Mouse (Mus musculus) urinary bladder, adult 2 months (tissue): Measurements from ENCODE around the gene Bcl2l1. TPM values are rescaled to one million over a fixed set of nuclear protein-coding genes. Genes with fewer than 3 reads are reported as not detected.

Source experiments
- DNase-seq: peaks from one replicate; pipeline ENCODE4 v3.0.0; 2022; ENCODE audit warnings: low spot score
- polyA plus RNA-seq: library from polyadenylated mRNA; depleted of rRNA; stranded (reverse); fragments of >200 nt; gene quantifications from 2 replicates; pipeline ENCODE4 v1.2.3, GENCODE M21; 2012

Bcl2l1 gene
- polyA plus RNA-seq, 1 experiment: 88.6 TPM

DNA sequence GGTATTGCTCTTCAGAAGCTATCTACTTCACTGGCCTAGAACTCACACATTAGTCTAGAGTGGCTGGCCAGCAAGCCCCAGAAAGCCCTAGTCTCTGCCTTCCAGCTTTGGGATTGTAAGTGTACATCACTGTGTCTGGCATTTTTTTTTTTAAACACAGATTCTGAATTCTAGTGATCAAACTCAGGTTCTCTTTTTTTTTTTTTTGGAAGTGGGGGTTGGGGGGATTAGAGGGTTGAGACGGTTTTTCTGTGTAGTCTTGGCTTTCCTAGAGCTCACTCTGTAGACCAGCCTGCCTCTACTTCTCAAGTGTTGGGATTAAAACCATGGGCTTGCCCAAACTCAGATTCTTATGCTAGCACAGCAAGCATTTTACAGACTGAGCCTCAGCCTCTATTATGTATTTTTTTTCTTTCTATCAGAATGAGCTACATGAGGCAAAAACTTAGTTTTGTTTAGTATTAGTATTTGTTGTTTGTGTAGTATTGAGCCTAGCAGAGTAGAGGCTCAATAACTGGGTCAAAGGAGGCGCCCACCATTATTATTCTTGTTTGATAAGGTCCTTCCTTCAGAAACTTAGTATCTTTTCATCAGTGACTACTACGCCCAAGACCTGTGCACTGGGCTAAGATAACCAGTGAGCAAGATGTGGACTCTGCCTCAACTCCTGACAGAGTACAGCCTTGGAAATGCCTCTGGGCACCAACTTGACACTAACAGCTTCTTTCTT is 6.9 kb downstream of the Bcl2l1 start:
- DNase-seq: no peak

DNA sequence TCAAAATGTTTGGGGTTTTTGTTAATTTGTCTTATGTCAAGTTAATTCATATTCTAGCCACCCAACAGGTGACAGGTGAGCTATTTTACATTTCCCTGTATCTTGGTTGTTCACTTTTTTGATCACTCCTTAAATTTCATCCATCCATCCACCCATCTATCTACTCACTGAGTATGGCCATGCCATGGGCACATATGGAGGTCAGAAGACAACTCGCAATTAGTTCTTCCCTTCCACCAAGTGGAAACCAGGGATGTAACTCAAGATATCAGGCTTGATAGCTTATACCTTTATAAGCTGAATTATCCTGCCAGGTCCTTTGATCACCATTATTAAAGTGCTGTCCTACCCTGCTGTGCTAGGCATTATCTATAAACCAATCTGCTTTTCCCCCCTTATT is 7.8 kb downstream of the Bcl2l1 start:
- no peak for DNase-seq

DNA sequence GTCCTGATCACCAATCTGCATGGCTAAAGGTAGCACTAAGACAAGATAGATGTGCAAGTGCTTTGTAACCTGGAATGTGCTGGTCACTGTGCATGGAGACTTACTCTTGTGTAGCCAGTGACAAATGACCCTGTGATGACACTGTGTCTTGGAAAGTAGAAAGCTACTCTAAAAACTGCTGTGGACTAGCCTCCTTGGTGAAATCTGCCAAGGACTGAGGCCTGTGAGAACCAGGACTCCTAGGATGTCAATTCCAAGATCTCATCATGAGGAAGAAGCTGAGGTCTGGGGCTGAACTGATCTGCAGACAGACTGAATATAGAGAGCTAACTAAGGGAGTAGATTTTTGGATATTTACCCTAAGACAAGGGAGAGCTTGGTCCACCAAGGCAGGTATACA is 10.0 kb downstream of the Bcl2l1 start:
- DNase-seq: no peak

- no peak for DNase-seq
These were observed 10.5 kb downstream of the Bcl2l1 start for GRCm38 (mm10) chr2:152821023-152821422.

GRCm38 (mm10) chr2:152820369-152820768 is 11.2 kb downstream of the Bcl2l1 start:
- no peak for DNase-seq

DNA sequence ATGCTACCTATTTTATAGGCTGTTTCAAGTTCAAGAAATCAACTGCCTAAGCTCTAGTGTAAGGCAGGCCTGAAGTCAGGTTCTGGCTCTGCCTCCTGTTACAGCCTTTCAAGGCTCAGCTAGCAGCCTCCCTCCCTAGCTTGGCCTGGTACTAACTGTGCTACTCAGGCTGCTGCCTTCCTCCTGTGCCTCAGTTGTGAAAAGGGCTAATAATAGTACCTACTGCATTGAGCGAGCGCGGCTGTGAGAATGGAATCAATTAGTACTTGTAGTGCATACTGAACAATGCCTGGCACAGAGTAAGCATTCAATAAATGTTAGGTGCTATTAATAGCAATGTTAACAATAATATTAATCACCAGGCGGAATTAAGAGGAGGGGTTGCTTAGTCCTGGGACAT is 11.6 kb downstream of the Bcl2l1 start:
- DNase-seq: no peak

DNA sequence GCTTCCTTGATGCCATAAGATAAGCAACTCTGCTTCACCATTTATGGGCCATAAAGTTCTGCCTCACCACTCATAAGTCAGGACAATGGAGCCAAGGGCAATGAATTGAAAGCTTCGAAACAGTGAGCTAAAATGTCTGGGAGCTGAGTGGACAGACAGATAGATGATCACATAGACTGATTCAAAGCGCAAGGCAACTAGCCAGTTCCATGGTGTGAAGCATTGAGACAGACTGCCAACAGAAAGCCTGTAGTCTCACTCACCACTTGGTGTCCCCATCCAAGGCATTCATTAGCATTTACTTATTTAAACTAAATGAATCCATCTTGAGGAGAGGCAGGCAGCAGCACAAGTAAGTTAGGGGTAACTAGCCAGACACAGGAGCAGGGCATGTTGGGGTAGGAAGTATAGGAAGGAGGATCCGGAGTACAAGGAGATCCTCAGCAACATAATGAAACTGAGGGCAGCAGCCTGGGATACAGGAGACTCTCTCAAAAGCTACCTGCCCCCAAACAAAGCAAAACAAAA is 12.4 kb downstream of the Bcl2l1 start:
- DNase-seq: no peak

GRCm38 (mm10) chr2:152818679-152819078 is 12.8 kb downstream of the Bcl2l1 start:
- DNase-seq: no peak

DNA sequence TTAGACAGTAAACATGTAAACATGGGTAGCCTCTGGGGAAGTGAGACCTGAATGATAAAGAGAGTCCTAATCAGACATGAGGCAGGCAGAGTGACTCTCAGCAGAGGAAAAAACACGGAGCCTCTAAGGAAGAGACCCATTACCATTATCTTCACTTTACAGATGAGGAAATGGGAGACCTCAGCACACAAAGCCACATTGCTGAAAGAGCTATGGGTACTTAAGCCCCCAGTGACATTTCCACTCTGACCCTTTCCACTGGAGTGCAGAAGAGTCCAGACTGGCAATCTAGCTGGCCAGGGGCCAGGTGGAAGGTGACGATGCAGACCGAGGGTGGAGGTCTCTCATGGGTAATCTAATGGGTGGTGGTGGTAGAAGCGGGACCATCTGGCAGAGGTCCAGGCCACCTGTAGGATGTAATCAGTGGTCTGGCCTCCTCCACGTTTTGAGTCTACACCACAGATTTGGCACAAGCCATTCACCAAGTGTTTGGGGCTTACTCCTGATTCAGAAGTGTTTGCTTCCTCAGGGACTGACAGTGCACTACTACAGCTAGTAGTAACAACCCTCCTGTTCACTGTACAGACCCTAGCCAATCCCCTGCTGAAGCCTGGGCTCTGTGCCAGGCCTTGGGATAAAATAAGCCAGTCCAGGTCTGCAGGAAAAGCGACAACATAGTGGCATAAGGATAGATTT is 13.8 kb downstream of the Bcl2l1 start:
- DNase-seq: no peak

- no peak for DNase-seq
These were observed 14.7 kb downstream of the Bcl2l1 start for GRCm38 (mm10) chr2:152816657-152817348.

DNA sequence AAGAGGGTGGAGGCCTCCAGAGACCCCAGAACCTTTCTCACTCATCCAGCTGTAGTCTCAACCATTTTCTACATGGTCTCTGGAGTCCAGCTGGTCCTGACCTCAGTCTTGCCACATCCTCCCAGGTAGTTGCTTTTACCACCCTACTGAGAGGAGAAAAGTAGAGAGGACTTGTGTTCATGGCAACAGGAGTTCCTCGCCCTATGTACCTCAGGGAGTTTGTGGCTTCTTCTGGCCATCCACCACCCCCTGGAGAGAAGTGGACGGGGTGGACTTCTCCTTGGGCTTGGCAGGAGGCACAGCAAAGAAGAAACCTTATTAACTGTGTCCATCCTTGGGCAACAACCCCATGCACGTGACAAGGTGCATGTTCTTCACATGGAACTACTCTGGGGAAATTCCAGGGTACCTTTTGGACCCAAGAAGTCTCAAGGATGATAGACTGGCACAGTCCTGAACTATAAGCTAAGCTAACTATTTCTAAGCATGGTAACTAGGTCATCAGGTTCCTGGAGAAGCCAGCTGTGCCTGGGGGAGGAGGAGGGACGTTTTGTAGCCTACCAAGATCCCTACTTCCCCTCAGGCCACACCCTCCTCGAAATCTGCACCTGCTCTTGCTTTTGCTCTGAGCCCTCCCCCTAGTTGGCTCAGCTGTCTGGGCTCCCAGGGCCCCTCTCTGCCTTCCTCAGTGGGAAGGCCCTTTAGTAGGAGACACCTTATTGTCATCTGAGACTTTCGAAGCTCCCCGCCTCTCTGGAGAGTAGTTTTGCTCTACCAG is 15.5 kb downstream of the Bcl2l1 start:
- DNase-seq: no peak

DNA sequence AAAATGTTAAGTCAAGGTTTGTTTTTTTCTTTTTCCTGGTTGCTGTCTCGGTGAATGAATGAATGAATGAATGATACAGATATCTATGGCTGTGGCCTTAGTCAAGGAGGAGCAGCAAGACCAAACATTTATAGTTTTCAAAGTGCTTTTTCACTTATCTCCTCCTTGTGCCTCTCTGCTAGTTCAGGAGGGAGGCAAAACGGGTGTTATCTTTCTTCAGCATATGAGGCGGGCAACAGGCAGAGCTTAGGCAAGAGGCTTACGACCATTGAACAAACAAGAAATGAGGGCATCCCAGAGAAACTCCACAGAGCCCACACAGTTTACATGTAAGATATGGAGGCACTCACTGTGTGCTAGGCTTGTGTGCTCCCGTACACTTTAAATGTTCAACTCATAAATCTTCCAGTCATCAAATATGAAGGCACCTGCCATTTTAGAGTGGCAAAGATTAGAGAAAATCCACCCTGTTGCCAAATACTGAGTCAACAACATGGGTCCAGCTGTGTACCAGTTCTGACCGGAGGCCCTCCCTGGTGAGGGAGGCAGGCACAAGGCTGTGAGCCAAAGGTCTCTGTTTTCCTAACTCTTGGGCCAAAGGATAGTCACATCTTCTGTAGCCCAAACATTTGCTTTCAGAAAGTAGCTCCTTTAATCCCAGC is 17.2 kb downstream of the Bcl2l1 start:
- no peak for DNase-seq

DNA sequence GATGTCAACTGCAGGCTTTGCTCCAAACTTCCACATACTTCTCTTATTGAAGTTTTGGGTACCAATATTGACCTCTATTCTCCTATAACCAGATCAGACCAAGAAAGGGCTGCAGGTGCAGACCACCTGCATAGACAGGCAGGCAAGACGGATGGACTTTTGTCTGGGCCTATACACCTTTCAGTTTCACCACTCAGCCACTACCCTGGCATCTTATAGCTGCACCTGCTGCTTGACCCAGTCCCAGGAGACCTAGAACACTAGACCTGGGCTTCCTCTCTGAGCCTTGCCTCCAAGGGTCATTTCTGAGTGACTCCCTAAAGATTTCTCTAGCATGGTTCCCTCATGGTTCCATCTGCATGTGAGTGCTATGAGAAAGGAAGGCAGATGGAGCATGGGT is 18.3 kb downstream of the Bcl2l1 start:
- DNase-seq: no peak

GRCm38 (mm10) chr2:152811336-152812165 is 20.0 kb downstream of the Bcl2l1 start:
- DNase-seq: no peak

GRCm38 (mm10) chr2:152810158-152810941 is 21.2 kb downstream of the Bcl2l1 start:
- no peak for DNase-seq

DNA sequence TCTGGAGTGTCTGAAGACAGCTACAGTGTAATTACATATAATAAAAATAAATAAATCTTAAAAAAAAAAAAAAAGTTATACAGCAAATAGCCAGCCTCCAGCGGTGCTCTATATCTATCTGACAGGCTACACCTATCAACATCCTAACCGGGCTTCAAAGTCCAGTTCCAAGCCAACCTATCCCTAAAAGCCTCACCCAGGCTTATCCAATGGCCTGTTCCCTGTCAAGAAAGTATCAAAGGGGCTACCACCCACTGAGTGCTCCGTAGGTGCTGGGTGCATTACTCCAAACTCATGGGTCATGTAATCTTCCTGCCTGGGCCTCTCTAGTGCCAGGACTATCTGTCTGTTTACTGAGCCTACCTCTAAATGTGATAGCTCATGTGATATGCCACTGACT is 23.4 kb downstream of the Bcl2l1 start:
- DNase-seq: no peak

- DNase-seq: no peak
These were observed 25.5 kb downstream of the Bcl2l1 start for GRCm38 (mm10) chr2:152806037-152806436.

- DNase-seq: no peak
These were observed 26.4 kb downstream of the Bcl2l1 start for GRCm38 (mm10) chr2:152805111-152805490.

DNA sequence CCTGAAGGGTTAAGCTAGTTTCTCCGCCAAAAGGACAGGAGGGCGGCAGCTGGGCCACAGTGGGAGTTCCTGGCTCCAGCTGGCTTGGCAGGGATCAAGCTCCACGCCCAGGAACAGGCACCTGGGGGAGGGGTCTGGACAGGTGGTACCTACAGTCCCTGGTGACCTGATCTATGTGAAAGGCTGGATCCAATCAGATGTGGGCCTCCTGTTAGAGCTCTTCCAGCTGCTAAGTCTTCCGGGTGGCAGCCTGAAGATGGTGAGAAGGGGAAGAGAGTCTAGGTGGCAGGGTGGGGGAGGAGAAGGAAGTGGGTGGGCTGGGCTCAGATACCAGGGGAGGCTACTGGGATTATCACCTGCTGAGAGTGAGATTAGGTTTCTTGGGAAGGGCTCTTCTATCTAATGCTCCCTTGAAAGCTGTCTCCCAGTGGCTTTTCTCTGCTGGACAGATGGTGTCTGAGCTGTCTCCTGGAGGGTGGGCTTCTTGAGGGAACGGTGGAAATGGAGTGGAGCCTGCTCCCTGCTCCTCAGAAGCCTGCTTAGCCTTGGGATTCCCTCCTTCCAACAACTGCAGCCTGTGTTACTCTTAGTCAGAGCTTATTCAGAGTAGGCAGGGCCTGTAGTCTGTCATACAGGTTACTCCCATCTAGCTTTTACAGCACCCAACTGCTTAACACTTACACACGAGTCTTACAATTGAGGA is 27.0 kb downstream of the Bcl2l1 start:
- DNase-seq: no peak
